Comparison of ENCODE assay signal across 8 mouse cellular contexts in genomic region chr9:43845660-43846455, GRCm38 (mm10).
DNase-seq lines count a peak whose midpoint lies in the region; ATAC-seq and TF ChIP-seq lines count a peak whose summit lies in the region.

No protein-coding gene starts in this region.

- TF ChIP-seq RAD21 in MEL (IDR thresholded peaks at IDR 0.05; ENCODE audit: low read depth, low read length), result peak; percentile 37

- TF ChIP-seq POLR2A in MEL (IDR thresholded peaks at IDR 0.05; ENCODE audit: control insufficient read depth in 1 of 2, insufficient read depth in 1 of 2, low read depth in 1 of 2, low read length in 2 of 2, poor library complexity in 1 of 2), result no peak
- TF ChIP-seq POLR2A in cerebellum, adult 2 months (IDR thresholded peaks at IDR 0.05; ENCODE audit: borderline replicate concordance, insufficient read depth, low read length), result no peak

- H3K27me3 ChIP-seq in hindbrain, embryonic 11.5 days (ENCODE audit: control insufficient read depth, insufficient read depth, low read length), result no peaks in the 10 kb centered on the region
- H3K27me3 ChIP-seq in hindbrain, embryonic 16.5 days (replicated peaks; ENCODE audit: control insufficient read depth, insufficient read depth, low read length), result no peaks in the 10 kb centered on the region; the same call in 1 of the 2 replicates
- no peaks in the 10 kb centered on the region for H3K27me3 ChIP-seq in MEL (ENCODE audit: control insufficient read depth in 1 of 2, insufficient read depth in 2 of 2, low read length in 2 of 2)
- H3K27me3 ChIP-seq in cerebellum, adult 2 months (ENCODE audit: control insufficient read depth, insufficient read depth, low read length), result no peaks in the 10 kb centered on the region
- peaks cover 59% of the 10 kb centered on the region for H3K27me3 ChIP-seq in heart, embryonic 13.5 days (replicated peaks)
- peaks cover 12% of the 10 kb centered on the region; the same call in 1 of the 2 replicates for H3K27me3 ChIP-seq in neural tube, embryonic 12.5 days (replicated peaks)

- H3K36me3 ChIP-seq in hindbrain, embryonic 11.5 days (ENCODE audit: control insufficient read depth, insufficient read depth, low read length), result no peaks in the 10 kb centered on the region
- no peaks in the 10 kb centered on the region for H3K36me3 ChIP-seq in hindbrain, embryonic 16.5 days (ENCODE audit: control insufficient read depth, insufficient read depth, low read length)
- no peaks in the 10 kb centered on the region for H3K36me3 ChIP-seq in MEL (ENCODE audit: control insufficient read depth in 1 of 2, insufficient read depth in 2 of 2, low read length in 2 of 2)
- no peaks in the 10 kb centered on the region for H3K36me3 ChIP-seq in heart, embryonic 13.5 days
- no peaks in the 10 kb centered on the region for H3K36me3 ChIP-seq in neural tube, embryonic 12.5 days

- H3K4me3 ChIP-seq in hindbrain, embryonic 11.5 days (ENCODE audit: low read depth, low read length), result no peak overlapping the region
- no peak overlapping the region for H3K4me3 ChIP-seq in hindbrain, embryonic 16.5 days (ENCODE audit: low read length)
- H3K4me3 ChIP-seq in MEL (ENCODE audit: control insufficient read depth in 1 of 2, insufficient read depth in 1 of 2, low read depth in 2 of 2, low read length in 2 of 2), result no peak overlapping the region
- no peak overlapping the region for H3K4me3 ChIP-seq in cerebellum, adult 2 months (replicated peaks; ENCODE audit: insufficient read depth, low read depth, low read length)
- H3K4me3 ChIP-seq in heart, embryonic 13.5 days, result no peak overlapping the region
- no peak overlapping the region for H3K4me3 ChIP-seq in neural tube, embryonic 12.5 days

- no peaks in the 10 kb centered on the region for H3K9me3 ChIP-seq in hindbrain, embryonic 11.5 days (ENCODE audit: control insufficient read depth, low read length)
- no peaks in the 10 kb centered on the region for H3K9me3 ChIP-seq in hindbrain, embryonic 16.5 days (ENCODE audit: control insufficient read depth, low read length)
- no peaks in the 10 kb centered on the region for H3K9me3 ChIP-seq in MEL (replicated peaks; ENCODE audit: insufficient read depth, low read length)
- H3K9me3 ChIP-seq in heart, embryonic 13.5 days, result no peaks in the 10 kb centered on the region
- no peaks in the 10 kb centered on the region for H3K9me3 ChIP-seq in neural tube, embryonic 12.5 days

- ATAC-seq in hindbrain, embryonic 11.5 days (ENCODE audit: low FRiP score), result no peak
- no peak for ATAC-seq in hindbrain, embryonic 16.5 days
- ATAC-seq in heart, embryonic 13.5 days (ENCODE audit: extremely low read depth, insufficient number of reproducible peaks, low FRiP score, low TSS enrichment), result no peak
- ATAC-seq in neural tube, embryonic 12.5 days (ENCODE audit: low FRiP score, low read depth), result no peak
- no peak for ATAC-seq in monocyte, adult 5-6 weeks (replicated peaks; ENCODE audit: insufficient number of reproducible peaks, low FRiP score, low TSS enrichment, poor library complexity, severe bottlenecking)

- no peak overlapping the region for H3K9ac ChIP-seq in hindbrain, embryonic 11.5 days (ENCODE audit: low read depth, low read length)
- H3K9ac ChIP-seq in hindbrain, embryonic 16.5 days (ENCODE audit: low read depth, low read length), result no peak overlapping the region
- no peak overlapping the region for H3K9ac ChIP-seq in MEL (ENCODE audit: control insufficient read depth, low read depth, low read length, poor library complexity, severe bottlenecking)
- no peak overlapping the region for H3K9ac ChIP-seq in heart, embryonic 13.5 days
- no peak overlapping the region for H3K9ac ChIP-seq in neural tube, embryonic 12.5 days

- no peak for TF ChIP-seq EP300 in MEL (IDR thresholded peaks at IDR 0.05; ENCODE audit: low read depth in 1 of 2, low read length in 2 of 2)

- 8% methylated on average over 17 of the region's 17 CpGs for WGBS in hindbrain, embryonic 11.5 days
- 6% methylated on average over 17 of the region's 17 CpGs for WGBS in hindbrain, embryonic 16.5 days
- WGBS in cerebellum, adult 2 months, result 23% methylated on average over 17 of the region's 17 CpGs
- 7% methylated on average over 17 of the region's 17 CpGs for WGBS in heart, embryonic 13.5 days
- 5% methylated on average over 17 of the region's 17 CpGs for WGBS in neural tube, embryonic 12.5 days

- peak; percentile 83 for DNase-seq in hindbrain, embryonic 11.5 days (ENCODE audit: low spot score)
- DNase-seq in MEL (ENCODE audit: low read depth, low spot score), result peak; percentile 4
- DNase-seq in cerebellum, adult 2 months, result peak; percentile 43 to 68
- DNase-seq in left cerebral cortex, adult 18-20 months (ENCODE audit: low spot score in 2 of 2), result peak; percentile 67 to 70

- no peak overlapping the region for H3K27ac ChIP-seq in hindbrain, embryonic 11.5 days (ENCODE audit: low read depth, low read length)
- no peak overlapping the region for H3K27ac ChIP-seq in hindbrain, embryonic 16.5 days (ENCODE audit: low read depth, low read length)
- no peak overlapping the region for H3K27ac ChIP-seq in MEL (ENCODE audit: control insufficient read depth, low read depth, low read length)
- H3K27ac ChIP-seq in cerebellum, adult 2 months (ENCODE audit: insufficient read depth, low read length), result no peak overlapping the region
- H3K27ac ChIP-seq in heart, embryonic 13.5 days (replicated peaks), result no peak overlapping the region
- H3K27ac ChIP-seq in neural tube, embryonic 12.5 days, result no peak overlapping the region

- H3K4me2 ChIP-seq in hindbrain, embryonic 11.5 days (replicated peaks; ENCODE audit: low read depth, low read length), result 0 out of 2 replicates have a peak overlapping the region, but pooled peaks have one; percentile 11
- no peak overlapping the region for H3K4me2 ChIP-seq in hindbrain, embryonic 16.5 days (ENCODE audit: low read length)
- 0 out of 2 replicates have a peak overlapping the region, but pooled peaks have one; percentile 19 for H3K4me2 ChIP-seq in heart, embryonic 13.5 days
- H3K4me2 ChIP-seq in neural tube, embryonic 12.5 days (replicated peaks), result peak overlapping the region; percentile 34

- no peaks in the 10 kb centered on the region for H3K79me2 ChIP-seq in MEL (ENCODE audit: control insufficient read depth, insufficient read depth, low read length, poor library complexity)

- peak; percentile 53 to 76 (median 70) for TF ChIP-seq CTCF in MEL (IDR thresholded peaks at IDR 0.05 in 2 of 3, conservative IDR thresholded peaks at IDR 0.05 in 1 of 3; ENCODE audit: control insufficient read depth in 1 of 3, insufficient read depth in 1 of 3, low read depth in 2 of 3, low read length in 3 of 3, poor library complexity in 1 of 3, severe bottlenecking in 1 of 3)
- TF ChIP-seq CTCF in cerebellum, adult 2 months (IDR thresholded peaks at IDR 0.05; ENCODE audit: borderline replicate concordance, insufficient read depth, low read depth, low read length), result peak; percentile 77

- peaks cover 12% of the 10 kb centered on the region for H3K4me1 ChIP-seq in hindbrain, embryonic 11.5 days (replicated peaks; ENCODE audit: control insufficient read depth, insufficient read depth, low read length)
- H3K4me1 ChIP-seq in hindbrain, embryonic 16.5 days (ENCODE audit: control insufficient read depth, insufficient read depth, low read depth, low read length), result no peaks in the 10 kb centered on the region; the same call in 1 of the 2 replicates
- no peaks in the 10 kb centered on the region for H3K4me1 ChIP-seq in MEL (ENCODE audit: control insufficient read depth in 1 of 2, insufficient read depth in 2 of 2, low read length in 2 of 2)
- no peaks in the 10 kb centered on the region for H3K4me1 ChIP-seq in cerebellum, adult 2 months (ENCODE audit: control insufficient read depth, insufficient read depth, low read length)
- peaks cover 19% of the 10 kb centered on the region for H3K4me1 ChIP-seq in heart, embryonic 13.5 days
- peaks cover 31% of the 10 kb centered on the region for H3K4me1 ChIP-seq in neural tube, embryonic 12.5 days

TF ChIP-seq in MEL, 35 proteins besides CTCF, POLR2A, EP300 and RAD21:
- no peak for TF ChIP-seq MYC (IDR thresholded peaks at IDR 0.05; ENCODE audit: low read depth, low read length)
- peak; percentile 43 for TF ChIP-seq SMC3 (IDR thresholded peaks at IDR 0.05; ENCODE audit: low read depth, low read length)
- TF ChIP-seq ZC3H11A (IDR thresholded peaks at IDR 0.05; ENCODE audit: low read depth, low read length), result peak; percentile 15; the same call in 1 of the 2 replicates
TF ChIP-seq in MEL: peak in this region for 2.

Comparison
In these comparisons a context has a peak if more than half of its experiments do, and no peak if none do; other contexts are left out.
1. DNase-seq: peak in every context shown above with its lines; median percentile 83 in hindbrain, embryonic 11.5 days; 68 in left cerebral cortex, adult 18-20 months; 56 in cerebellum, adult 2 months; 4 in MEL.